ENCODE assay signal across 14 mouse cellular contexts in the genomic region with DNA sequence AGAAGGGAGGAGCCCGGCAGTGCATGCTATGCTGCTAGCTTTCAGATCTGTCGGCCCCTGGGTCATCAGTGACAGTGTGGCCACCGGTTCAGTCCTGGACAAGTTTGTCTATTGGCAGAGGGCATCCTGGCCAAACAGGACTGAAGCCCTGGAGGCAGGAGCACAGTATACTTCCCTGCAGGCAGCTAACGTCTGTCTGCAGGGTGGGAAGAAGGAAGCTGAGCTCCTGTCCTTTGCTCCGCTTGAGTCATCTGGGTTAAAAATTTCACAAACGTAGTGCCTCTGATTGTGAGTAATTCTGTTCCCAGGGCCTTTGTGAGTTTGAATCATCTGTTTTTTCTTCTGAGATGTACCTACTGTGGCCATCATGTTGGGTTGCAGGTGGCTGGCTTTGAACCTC. TPM values are rescaled to one million over a fixed set of nuclear protein-coding genes. Genes with fewer than 3 reads are reported as not detected.
DNase-seq lines count a peak whose midpoint lies in the region; ATAC-seq and TF ChIP-seq lines count a peak whose summit lies in the region.
"Had no signal": no experiment of that assay in that cellular context is flagged by ENCODE, and none has a peak within 500 bp of the region (broad histone marks: within the 10 kb centered on the region; RNA-seq: fewer than 3 reads in every experiment).

No protein-coding gene starts in this region.

- no peak overlapping the region for H3K4me3 ChIP-seq in embryonic facial prominence, embryonic 13.5 days
- no peak overlapping the region for H3K4me3 ChIP-seq in embryonic facial prominence, embryonic 10.5 days
- H3K4me3 ChIP-seq in hindbrain, embryonic 13.5 days: no peak overlapping the region
- H3K4me3 ChIP-seq in hindbrain, embryonic 11.5 days (ENCODE audit: low read depth, low read length): no peak overlapping the region
- no peak overlapping the region for H3K4me3 ChIP-seq in myocyte
- H3K4me3 ChIP-seq: forebrain, embryonic 15.5 days had no signal

- CTCF ChIA-PET in Patski (lab: Charles Lee): interaction anchor here (0.8 to 1.7 kb wide), 2 partner anchors 23 to 103 kb away, joined by 4 to 5 read pairs; no protein-coding TSS in a partner anchor

- in situ Hi-C loops in Patski (cut with MboI; ENCODE audit: low pct_unique_long_range_greater_than_20kb): no loop called here

- TF ChIP-seq CTCF in Patski (IDR thresholded peaks at IDR 0.05): no peak

- WGBS in embryonic facial prominence, embryonic 13.5 days: 72% methylated on average over 6 of the region's 6 CpGs
- 79% methylated on average over 6 of the region's 6 CpGs for WGBS in embryonic facial prominence, embryonic 10.5 days
- WGBS in hindbrain, embryonic 13.5 days: 80% methylated on average over 6 of the region's 6 CpGs
- 77% methylated on average over 6 of the region's 6 CpGs for WGBS in hindbrain, embryonic 11.5 days

- peaks cover 9% of the 10 kb centered on the region for H3K36me3 ChIP-seq in embryonic facial prominence, embryonic 13.5 days
- H3K36me3 ChIP-seq in embryonic facial prominence, embryonic 10.5 days (replicated peaks): peaks cover 22% of the 10 kb centered on the region
- peaks cover 18% of the 10 kb centered on the region for H3K36me3 ChIP-seq in hindbrain, embryonic 13.5 days
- no peaks in the 10 kb centered on the region for H3K36me3 ChIP-seq in hindbrain, embryonic 11.5 days (ENCODE audit: control insufficient read depth, insufficient read depth, low read length)
- no peaks in the 10 kb centered on the region for H3K36me3 ChIP-seq in myocyte (ENCODE audit: control insufficient read depth, insufficient read depth)

- no peak for DNase-seq in embryonic facial prominence, embryonic 10.5 days (ENCODE audit: low spot score)
- DNase-seq in hindbrain, embryonic 11.5 days (ENCODE audit: low spot score): no peak
- DNase-seq in Patski (ENCODE audit: low read depth, low spot score): no peak
- no peak for DNase-seq in ovary, postnatal 14 days (ENCODE audit: low spot score)
- DNase-seq in frontal cortex, postnatal 10 days (ENCODE audit: low spot score in 2 of 2): no peak
- DNase-seq: adrenal gland, postnatal 14 days; cerebellum, adult 11-12 months; gastrocnemius, postnatal 36 days; kidney, adult 11 months; liver, postnatal 0 days had no signal

- peaks cover 28% of the 10 kb centered on the region for H3K4me1 ChIP-seq in embryonic facial prominence, embryonic 13.5 days
- peaks cover 19% of the 10 kb centered on the region for H3K4me1 ChIP-seq in embryonic facial prominence, embryonic 10.5 days
- peaks cover 33% of the 10 kb centered on the region for H3K4me1 ChIP-seq in hindbrain, embryonic 13.5 days (replicated peaks)
- H3K4me1 ChIP-seq in hindbrain, embryonic 11.5 days (replicated peaks; ENCODE audit: control insufficient read depth, insufficient read depth, low read length): no peaks in the 10 kb centered on the region

- POLR2A ChIA-PET in Patski (lab: Charles Lee): no interaction called here

- H3ac ChIP-seq in myocyte (ENCODE audit: control insufficient read depth, insufficient read length): no peak overlapping the region

- no peak for ATAC-seq in embryonic facial prominence, embryonic 13.5 days (ENCODE audit: insufficient number of reproducible peaks, insufficient read depth, low FRiP score, low TSS enrichment, low read depth)
- no peak for ATAC-seq in hindbrain, embryonic 13.5 days (ENCODE audit: low FRiP score)
- ATAC-seq in hindbrain, embryonic 11.5 days (ENCODE audit: low FRiP score): no peak
- ATAC-seq in Patski: peak; percentile 25
- ATAC-seq: forebrain, embryonic 15.5 days; liver, postnatal 0 days had no signal

- H3K9ac ChIP-seq in embryonic facial prominence, embryonic 13.5 days: 0 out of 2 replicates have a peak overlapping the region, but pooled peaks have one; percentile 8
- peak overlapping the region; percentile 13; the same call in 1 of the 2 replicates for H3K9ac ChIP-seq in hindbrain, embryonic 13.5 days
- no peak overlapping the region for H3K9ac ChIP-seq in hindbrain, embryonic 11.5 days (ENCODE audit: low read depth, low read length)
- H3K9ac ChIP-seq: forebrain, embryonic 15.5 days; liver, postnatal 0 days had no signal

- no peaks in the 10 kb centered on the region for H3K27me3 ChIP-seq in embryonic facial prominence, embryonic 13.5 days
- H3K27me3 ChIP-seq in embryonic facial prominence, embryonic 10.5 days (replicated peaks; ENCODE audit: low read depth, poor library complexity, severe bottlenecking): no peaks in the 10 kb centered on the region
- no peaks in the 10 kb centered on the region for H3K27me3 ChIP-seq in hindbrain, embryonic 13.5 days
- H3K27me3 ChIP-seq in hindbrain, embryonic 11.5 days (ENCODE audit: control insufficient read depth, insufficient read depth, low read length): no peaks in the 10 kb centered on the region
- no peaks in the 10 kb centered on the region for H3K27me3 ChIP-seq in Patski
- no peaks in the 10 kb centered on the region for H3K27me3 ChIP-seq in myocyte (ENCODE audit: control insufficient read depth, insufficient read depth, insufficient read length)
- H3K27me3 ChIP-seq: forebrain, embryonic 15.5 days had no signal

- TF ChIP-seq POLR2A in myocyte (IDR thresholded peaks at IDR 0.05; ENCODE audit: insufficient read length, low read depth): no peak

- H3K4me2 ChIP-seq in embryonic facial prominence, embryonic 13.5 days: no peak overlapping the region
- H3K4me2 ChIP-seq in hindbrain, embryonic 13.5 days: no peak overlapping the region
- no peak overlapping the region for H3K4me2 ChIP-seq in hindbrain, embryonic 11.5 days (replicated peaks; ENCODE audit: low read depth, low read length)
- peak overlapping the region; percentile 67 for H3K4me2 ChIP-seq in myocyte (ENCODE audit: low read depth)
- H3K4me2 ChIP-seq: forebrain, embryonic 15.5 days had no signal

- peak overlapping the region; percentile 34 for H3K27ac ChIP-seq in embryonic facial prominence, embryonic 13.5 days
- H3K27ac ChIP-seq in embryonic facial prominence, embryonic 10.5 days (replicated peaks): no peak overlapping the region
- H3K27ac ChIP-seq in hindbrain, embryonic 13.5 days: no peak overlapping the region
- H3K27ac ChIP-seq in hindbrain, embryonic 11.5 days (ENCODE audit: low read depth, low read length): no peak overlapping the region
- H3K27ac ChIP-seq: forebrain, embryonic 15.5 days had no signal

- no peaks in the 10 kb centered on the region for H3K9me3 ChIP-seq in embryonic facial prominence, embryonic 13.5 days
- no peaks in the 10 kb centered on the region for H3K9me3 ChIP-seq in embryonic facial prominence, embryonic 10.5 days
- no peaks in the 10 kb centered on the region for H3K9me3 ChIP-seq in hindbrain, embryonic 13.5 days
- H3K9me3 ChIP-seq in hindbrain, embryonic 11.5 days (ENCODE audit: control insufficient read depth, low read length): no peaks in the 10 kb centered on the region
- H3K9me3 ChIP-seq: forebrain, embryonic 15.5 days had no signal

- peaks cover 44% of the 10 kb centered on the region for H3K79me2 ChIP-seq in myocyte (ENCODE audit: control insufficient read depth, insufficient read depth)

TF ChIP-seq in myocyte, 11 proteins besides CTCF, POLR2A, EP300 and RAD21 (continues in another document):
- TF ChIP-seq SRF (IDR thresholded peaks at IDR 0.05; ENCODE audit: control insufficient read depth, insufficient read length, low read depth): no peak
- TF ChIP-seq TCF3 (IDR thresholded peaks at IDR 0.05; ENCODE audit: insufficient read length, low read depth): no peak
- TF ChIP-seq TCF12 (IDR thresholded peaks at IDR 0.05; ENCODE audit: insufficient read depth, poor library complexity, severe bottlenecking): no peak
- no peak for TF ChIP-seq MAX (IDR thresholded peaks at IDR 0.05; ENCODE audit: low read depth)
- TF ChIP-seq MYOD1 (IDR thresholded peaks at IDR 0.05; ENCODE audit: control insufficient read depth in 1 of 3, insufficient read length in 2 of 3, low read depth in 2 of 3): no peak
- no peak for TF ChIP-seq POLR2AphosphoS2 (IDR thresholded peaks at IDR 0.05; ENCODE audit: insufficient read length, low read depth)
- no peak for TF ChIP-seq USF1 (IDR thresholded peaks at IDR 0.05; ENCODE audit: low read depth)
- TF ChIP-seq REST (IDR thresholded peaks at IDR 0.05; ENCODE audit: insufficient read depth, insufficient read length): no peak

RNA-seq across cellular contexts. Expression of gene Wrb, which starts 3.6 kb away (rescaled TPM):
- 59.9 and 61.4 TPM in 2 replicates for polyA plus RNA-seq in embryonic facial prominence, embryonic 13.5 days (2015; fragmentation: Nextera tagmentation; extraction: Ambion mirVana)
- polyA plus RNA-seq in embryonic facial prominence, embryonic 10.5 days (2016; fragmentation: Nextera tagmentation; extraction: Ambion mirVana): 86.2 and 94.3 TPM in 2 replicates
- 169 and 172 TPM in 2 replicates for polyA plus RNA-seq in hindbrain, embryonic 13.5 days (2015; fragmentation: Nextera tagmentation; extraction: Ambion mirVana)
- 121 and 128 TPM in 2 replicates for polyA plus RNA-seq in hindbrain, embryonic 11.5 days (2014; fragmentation: Nextera tagmentation; extraction: Ambion mirVana)
- 36.9 TPM for polyA plus RNA-seq in Patski (2021)
- 16.4 TPM for polyA plus RNA-seq in myocyte (2012; fragmentation: generic; extraction: Trizol)

RNA-seq across cellular contexts. Expression of gene Hmgn1, which starts 21.3 kb away (rescaled TPM):
- polyA plus RNA-seq in embryonic facial prominence, embryonic 13.5 days (2015; fragmentation: Nextera tagmentation; extraction: Ambion mirVana): 752 and 768 TPM in 2 replicates
- 895 and 901 TPM in 2 replicates for polyA plus RNA-seq in embryonic facial prominence, embryonic 10.5 days (2016; fragmentation: Nextera tagmentation; extraction: Ambion mirVana)
- polyA plus RNA-seq in hindbrain, embryonic 13.5 days (2015; fragmentation: Nextera tagmentation; extraction: Ambion mirVana): 433 and 477 TPM in 2 replicates
- 793 and 800 TPM in 2 replicates for polyA plus RNA-seq in hindbrain, embryonic 11.5 days (2014; fragmentation: Nextera tagmentation; extraction: Ambion mirVana)
- polyA plus RNA-seq in Patski (2021): 522 TPM
- 120 TPM for polyA plus RNA-seq in myocyte (2012; fragmentation: generic; extraction: Trizol)

RNA-seq across cellular contexts. Expression of gene Lca5l, which starts 43.2 kb away (rescaled TPM):
- 1.7 and 2.0 TPM in 2 replicates for polyA plus RNA-seq in embryonic facial prominence, embryonic 13.5 days (2015; fragmentation: Nextera tagmentation; extraction: Ambion mirVana)
- polyA plus RNA-seq in embryonic facial prominence, embryonic 10.5 days (2016; fragmentation: Nextera tagmentation; extraction: Ambion mirVana): 0.80 and 0.85 TPM in 2 replicates
- 1.6 and 2.1 TPM in 2 replicates for polyA plus RNA-seq in hindbrain, embryonic 13.5 days (2015; fragmentation: Nextera tagmentation; extraction: Ambion mirVana)
- polyA plus RNA-seq in hindbrain, embryonic 11.5 days (2014; fragmentation: Nextera tagmentation; extraction: Ambion mirVana): 1.3 and 1.4 TPM in 2 replicates
- polyA plus RNA-seq in Patski (2021) (2.7 TPM), myocyte (2012; fragmentation: generic; extraction: Trizol) (0.18 TPM)

RNA-seq across cellular contexts. Expression of gene Sh3bgr, which starts 51.4 kb away (rescaled TPM):
- polyA plus RNA-seq in embryonic facial prominence, embryonic 13.5 days (2015; fragmentation: Nextera tagmentation; extraction: Ambion mirVana): 1.4 and 1.9 TPM in 2 replicates
- polyA plus RNA-seq in embryonic facial prominence, embryonic 10.5 days (2016; fragmentation: Nextera tagmentation; extraction: Ambion mirVana): 1.5 and 1.7 TPM in 2 replicates
- polyA plus RNA-seq in hindbrain, embryonic 13.5 days (2015; fragmentation: Nextera tagmentation; extraction: Ambion mirVana): 1.6 and 2.9 TPM in 2 replicates
- 2.7 and 3.2 TPM in 2 replicates for polyA plus RNA-seq in hindbrain, embryonic 11.5 days (2014; fragmentation: Nextera tagmentation; extraction: Ambion mirVana)
- 0.41 TPM for polyA plus RNA-seq in Patski (2021)
- polyA plus RNA-seq in myocyte (2012; fragmentation: generic; extraction: Trizol): 32.7 TPM
- polyA plus RNA-seq: liver, postnatal 0 days had no signal
